Mouse (Mus musculus) spleen, adult 18-20 months (tissue): ENCODE results near the gene Kcnj15.

ENCODE experiments used
- DNase-seq, 2 experiments: peaks; one replicate each; pipeline ENCODE4 v3.0.0; 2022; ENCODE audit warnings: mixed read lengths in 2 of 2

The Kcnj15 gene

GRCm38 (mm10) chr16:95248646-95249045 lies 8.7 kb upstream of the Kcnj15 start:
- DNase-seq, result no peak

GRCm38 (mm10) chr16:95256648-95257047 lies 710 bp upstream of the Kcnj15 start:
- no peak for DNase-seq

- no peak for DNase-seq
Observed at GRCm38 (mm10) chr16:95258100-95258499, 742 bp downstream of the Kcnj15 start.

GRCm38 (mm10) chr16:95259505-95259904 lies 2.1 kb downstream of the Kcnj15 start:
- DNase-seq, result no peak

GRCm38 (mm10) chr16:95260693-95261092 lies 3.3 kb downstream of the Kcnj15 start:
- DNase-seq, result no peak

GRCm38 (mm10) chr16:95261807-95262206 lies 4.4 kb downstream of the Kcnj15 start:
- DNase-seq, result no peak

- no peak for DNase-seq
Observed at GRCm38 (mm10) chr16:95262706-95263363, 5.5 kb downstream of the Kcnj15 start.

- DNase-seq, result no peak
Observed at GRCm38 (mm10) chr16:95264324-95264723, 7.0 kb downstream of the Kcnj15 start.

- no peak for DNase-seq
Observed at GRCm38 (mm10) chr16:95267481-95268183, 10.3 kb downstream of the Kcnj15 start.

GRCm38 (mm10) chr16:95269610-95270009 lies 12.3 kb downstream of the Kcnj15 start:
- DNase-seq, result no peak

GRCm38 (mm10) chr16:95273101-95273500 lies 15.7 kb downstream of the Kcnj15 start:
- no peak for DNase-seq

GRCm38 (mm10) chr16:95275713-95276502 lies 18.6 kb downstream of the Kcnj15 start:
- DNase-seq, result no peak

- no peak for DNase-seq
Observed at GRCm38 (mm10) chr16:95279015-95279414, 21.7 kb downstream of the Kcnj15 start.

- no peak for DNase-seq
Observed at GRCm38 (mm10) chr16:95280338-95280737, 23.0 kb downstream of the Kcnj15 start.

- DNase-seq, result no peak
Observed at GRCm38 (mm10) chr16:95283369-95283768, 26.0 kb downstream of the Kcnj15 start.

- DNase-seq, result no peak
Observed at GRCm38 (mm10) chr16:95284085-95284727, 26.8 kb downstream of the Kcnj15 start.

- no peak for DNase-seq
Observed at GRCm38 (mm10) chr16:95285043-95285442, 27.7 kb downstream of the Kcnj15 start.

- DNase-seq, result no peak
Observed at GRCm38 (mm10) chr16:95285767-95286166, 28.4 kb downstream of the Kcnj15 start.

- DNase-seq, result no peak
Observed at GRCm38 (mm10) chr16:95287656-95288055, 30.3 kb downstream of the Kcnj15 start.

GRCm38 (mm10) chr16:95289375-95289774 lies 32.0 kb downstream of the Kcnj15 start:
- no peak for DNase-seq

- no peak for DNase-seq
Observed at GRCm38 (mm10) chr16:95291450-95292101, 34.2 kb downstream of the Kcnj15 start.

GRCm38 (mm10) chr16:95292843-95293505 lies 35.6 kb downstream of the Kcnj15 start:
- no peak for DNase-seq
